Mouse (Mus musculus) neural tube, embryonic 14.5 days (tissue): ENCODE measurements at regions not wholly inside any gene's neighbourhood (a gene's known extent, or its start where the extent isn't known, plus 50 kb on each side); places are given as distances from the start of the nearest gene placed in this dataset.

Source experiments
- ATAC-seq: fragments of 200-750 bp; cut with Nextera tagmentation; 2 replicates; pipeline ENCODE4 v1.8.0; 2017; ENCODE audit warnings: low read depth, mild to moderate bottlenecking, moderate TSS enrichment, moderate library complexity
- H3K27ac ChIP-seq: fragments of 300-500 bp; sonication (generic); 2 replicates; pipeline ENCODE4 v1.5.1; 2014; ENCODE audit warnings: low read depth, mild to moderate bottlenecking, control low read depth, low read length, moderate library complexity, mixed read lengths
- H3K27me3 ChIP-seq: fragments of 300-500 bp; sonication (generic); 2 replicates; pipeline ENCODE4 v1.6.1; 2014; ENCODE audit warnings: low read length; ENCODE audit not compliant: control insufficient read depth, insufficient read depth
- H3K36me3 ChIP-seq: fragments of 300-500 bp; sonication (generic); 2 replicates; pipeline ENCODE4 v1.6.1; 2014; ENCODE audit warnings: low read length, mixed read lengths; ENCODE audit not compliant: control insufficient read depth, insufficient read depth
- H3K4me1 ChIP-seq: fragments of 300-500 bp; sonication (generic); 2 replicates; pipeline ENCODE4 v1.6.1; 2014; ENCODE audit warnings: low read length; ENCODE audit not compliant: control insufficient read depth, insufficient read depth
- H3K4me2 ChIP-seq: fragments of 300-500 bp; sonication (generic); 2 replicates; pipeline ENCODE4 v1.6.1; 2014; ENCODE audit warnings: mild to moderate bottlenecking, low read depth, low read length, control low read depth
- H3K4me3 ChIP-seq: fragments of 300-500 bp; sonication (generic); 2 replicates; pipeline ENCODE4 v1.5.1; 2014; ENCODE audit warnings: low read depth, low read length, control low read depth, mixed read lengths
- H3K9ac ChIP-seq: fragments of 300-500 bp; sonication (generic); replicated peaks from 2 replicates; pipeline ENCODE4 v1.6.1; 2014; ENCODE audit warnings: low read depth, mild to moderate bottlenecking, control low read depth, low read length, mixed read lengths
- H3K9me3 ChIP-seq: fragments of 300-500 bp; sonication (generic); 2 replicates; pipeline ENCODE4 v1.6.1; 2016; ENCODE audit warnings: low read length; ENCODE audit not compliant: control insufficient read depth
- WGBS: fragments of 180-500 bp; shearing (Covaris S2); extraction: QIAGEN DNeasy Blood & Tissue Kit; methylation state at CpG from one replicate; pipeline ENCODE4 v1.1.7; 2014; 5-methylcytosine and 5-hydroxymethylcytosine counted together

DNA sequence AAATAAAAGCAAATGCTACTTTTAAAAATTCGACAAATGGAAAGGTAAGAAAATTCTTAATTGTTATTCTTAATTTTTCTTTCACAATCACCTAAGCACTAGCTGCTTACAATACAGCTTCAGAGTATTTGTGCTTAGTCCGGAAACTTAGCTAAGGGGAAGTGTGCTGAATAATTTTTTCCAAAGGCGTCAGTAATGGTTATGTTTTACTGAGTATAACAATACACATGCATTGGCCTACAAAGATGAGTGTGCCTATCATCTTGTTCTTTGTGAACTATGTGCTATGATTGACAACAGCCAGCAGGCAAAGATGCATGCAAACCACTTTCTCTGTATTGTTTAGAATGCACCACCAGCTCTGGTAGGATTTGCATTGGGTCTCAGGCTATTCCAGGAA lies 548.5 kb upstream of the Tle4 start:
- 93% methylated on average over 3 of the region's 3 CpGs for WGBS
- no peaks in the 10 kb centered on the region for H3K36me3 ChIP-seq
- H3K9me3 ChIP-seq, result no peaks in the 10 kb centered on the region
- H3K4me2 ChIP-seq, result no peak overlapping the region
- ATAC-seq, result no peak
- H3K4me1 ChIP-seq, result no peaks in the 10 kb centered on the region
- H3K27ac ChIP-seq, result no peak overlapping the region
- no peaks in the 10 kb centered on the region for H3K27me3 ChIP-seq
- no peak overlapping the region for H3K9ac ChIP-seq
- no peak overlapping the region for H3K4me3 ChIP-seq

DNA sequence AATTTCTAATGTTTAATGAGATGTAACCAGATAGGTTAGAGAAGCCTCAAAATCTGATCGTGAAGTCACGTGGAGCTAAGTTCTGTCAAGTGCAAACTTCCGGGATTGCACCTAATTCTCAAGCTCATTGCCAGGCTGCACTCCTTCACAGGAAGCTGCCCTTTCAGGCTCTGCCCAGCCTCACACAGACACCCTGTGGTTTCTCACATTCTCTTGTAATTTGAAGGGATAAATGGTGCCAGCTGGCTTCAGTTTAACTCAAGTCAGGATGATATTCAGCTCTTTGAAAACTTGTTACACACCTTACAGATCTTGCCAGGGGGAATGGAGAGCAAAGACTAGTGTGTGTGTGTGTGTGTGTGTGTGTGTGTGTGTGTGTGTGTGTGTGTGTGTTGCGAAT lies 529.3 kb upstream of the Tle4 start:
- WGBS, result 64% methylated on average over 4 of the region's 4 CpGs
- Histone ChIP-seq H3K9ac (no peak overlapping the region), H3K27me3 (no peaks in the 10 kb centered on the region), H3K9me3 (no peaks in the 10 kb centered on the region), H3K4me2 (no peak overlapping the region), H3K27ac (no peak overlapping the region), H3K4me1 (no peaks in the 10 kb centered on the region), H3K4me3 (no peak overlapping the region), H3K36me3 (no peaks in the 10 kb centered on the region)
- ATAC-seq, result no peak

- no peak for ATAC-seq
- Histone ChIP-seq H3K4me1 (no peaks in the 10 kb centered on the region), H3K4me2 (no peak overlapping the region), H3K27me3 (no peaks in the 10 kb centered on the region), H3K27ac (no peak overlapping the region), H3K4me3 (no peak overlapping the region), H3K36me3 (no peaks in the 10 kb centered on the region), H3K9me3 (no peaks in the 10 kb centered on the region), H3K9ac (no peak overlapping the region)
- WGBS, result 59% methylated on average over 4 of the region's 4 CpGs
These were observed 510.7 kb upstream of the Tle4 start for GRCm38 (mm10) chr19:15108441-15109026.

DNA sequence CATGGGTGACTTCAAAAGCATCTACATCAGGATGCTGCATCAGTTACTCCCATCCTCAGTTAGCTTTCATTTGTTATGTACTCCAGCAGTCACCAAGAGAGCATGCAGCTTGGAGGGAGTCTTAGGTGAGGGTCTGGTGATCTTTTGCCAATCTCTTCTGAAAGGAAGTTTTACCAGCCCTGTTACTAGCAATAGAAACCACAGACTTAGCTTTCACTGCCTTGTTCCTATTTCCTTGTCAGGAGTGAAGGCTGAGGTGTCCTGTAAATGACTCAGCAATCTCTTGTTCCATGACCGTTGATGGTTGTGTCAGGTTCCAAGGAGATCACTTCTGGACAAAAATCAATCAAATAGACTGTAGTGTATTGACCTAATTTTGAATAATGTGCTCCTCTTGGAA lies 497.2 kb upstream of the Tle4 start:
- ATAC-seq, result no peak
- H3K4me2 ChIP-seq, result no peak overlapping the region
- H3K36me3 ChIP-seq, result no peaks in the 10 kb centered on the region
- H3K9ac ChIP-seq, result no peak overlapping the region
- WGBS, result 79% methylated on average over 1 of the region's 1 CpGs
- H3K27ac ChIP-seq, result no peak overlapping the region
- H3K27me3 ChIP-seq, result no peaks in the 10 kb centered on the region
- H3K4me3 ChIP-seq, result no peak overlapping the region
- no peaks in the 10 kb centered on the region for H3K9me3 ChIP-seq
- H3K4me1 ChIP-seq, result no peaks in the 10 kb centered on the region

DNA sequence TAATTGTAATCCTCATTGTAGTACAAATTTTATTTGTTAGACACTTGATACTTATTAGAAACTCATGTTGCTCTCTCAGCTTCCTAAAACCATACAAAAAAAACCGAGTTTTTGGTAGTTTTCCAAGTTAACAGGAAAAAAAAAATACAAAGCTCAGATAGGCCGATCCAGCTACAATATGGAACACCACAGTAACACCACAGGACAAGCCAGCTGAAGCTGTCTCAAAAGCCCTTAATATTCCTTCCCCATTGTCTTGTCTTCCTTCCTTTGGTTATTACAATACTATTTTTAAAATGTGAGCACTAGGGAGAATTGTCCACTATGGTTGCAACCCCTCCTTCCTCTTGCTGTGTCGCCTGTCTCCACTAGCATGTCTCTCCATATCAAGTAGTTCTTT lies 495.7 kb upstream of the Tle4 start:
- Histone ChIP-seq H3K4me1 (no peaks in the 10 kb centered on the region), H3K9ac (no peak overlapping the region), H3K27ac (no peak overlapping the region), H3K27me3 (no peaks in the 10 kb centered on the region), H3K4me2 (no peak overlapping the region), H3K4me3 (no peak overlapping the region), H3K36me3 (no peaks in the 10 kb centered on the region), H3K9me3 (no peaks in the 10 kb centered on the region)
- ATAC-seq, result no peak
- WGBS, result 79% methylated on average over 3 of the region's 3 CpGs

GRCm38 (mm10) chr19:15080638-15081037 lies 482.8 kb upstream of the Tle4 start:
- H3K36me3 ChIP-seq, result no peaks in the 10 kb centered on the region
- ATAC-seq, result no peak
- H3K9me3 ChIP-seq, result no peaks in the 10 kb centered on the region
- no peak overlapping the region for H3K27ac ChIP-seq
- no peak overlapping the region for H3K9ac ChIP-seq
- 88% methylated on average over 4 of the region's 4 CpGs for WGBS
- H3K4me1 ChIP-seq, result no peaks in the 10 kb centered on the region
- no peak overlapping the region for H3K4me2 ChIP-seq
- no peaks in the 10 kb centered on the region for H3K27me3 ChIP-seq
- H3K4me3 ChIP-seq, result no peak overlapping the region

DNA sequence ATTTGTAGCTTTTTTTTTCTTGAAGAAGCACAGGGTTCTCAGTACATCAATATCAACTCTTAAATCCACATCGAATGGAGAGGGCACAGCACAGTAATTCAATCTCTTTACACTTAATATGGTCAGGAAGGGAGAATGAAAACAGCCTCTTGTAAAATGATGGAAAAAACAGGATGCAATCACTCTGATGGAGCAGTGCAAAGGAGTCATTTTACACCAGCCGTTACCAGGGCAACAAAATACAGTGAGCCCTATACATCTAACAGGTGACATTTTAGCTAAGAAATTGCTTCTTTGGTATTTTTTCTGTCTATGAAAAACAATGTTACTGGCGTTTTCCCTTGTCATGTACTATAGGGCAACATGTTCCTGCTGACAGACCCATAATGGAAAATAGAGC lies 459.9 kb upstream of the Tle4 start:
- H3K9ac ChIP-seq, result no peak overlapping the region
- no peak for ATAC-seq
- WGBS, result 76% methylated on average over 3 of the region's 3 CpGs
- no peak overlapping the region for H3K4me3 ChIP-seq
- no peaks in the 10 kb centered on the region for H3K9me3 ChIP-seq
- no peaks in the 10 kb centered on the region for H3K36me3 ChIP-seq
- H3K4me2 ChIP-seq, result no peak overlapping the region
- 0 out of 2 replicates have a peak, but pooled peaks cover 4% of the 10 kb centered on the region for H3K4me1 ChIP-seq
- H3K27ac ChIP-seq, result no peak overlapping the region
- no peaks in the 10 kb centered on the region for H3K27me3 ChIP-seq

GRCm38 (mm10) chr19:15053582-15054141 lies 455.8 kb upstream of the Tle4 start:
- 0 out of 2 replicates have a peak, but pooled peaks cover 4% of the 10 kb centered on the region for H3K4me1 ChIP-seq
- no peak overlapping the region for H3K4me3 ChIP-seq
- no peaks in the 10 kb centered on the region for H3K36me3 ChIP-seq
- 24% methylated on average over 3 of the region's 3 CpGs for WGBS
- H3K9ac ChIP-seq, result no peak overlapping the region
- no peaks in the 10 kb centered on the region for H3K27me3 ChIP-seq
- H3K4me2 ChIP-seq, result no peak overlapping the region
- H3K27ac ChIP-seq, result no peak overlapping the region
- no peaks in the 10 kb centered on the region for H3K9me3 ChIP-seq
- ATAC-seq, result peak; percentile 61; the same call in 1 of the 2 replicates

- no peak overlapping the region for H3K27ac ChIP-seq
- 49% methylated on average over 10 of the region's 10 CpGs for WGBS
- ATAC-seq, result peak; percentile 51
These were observed 454.9 kb upstream of the Tle4 start for GRCm38 (mm10) chr19:15052642-15053239.

More at GRCm38 (mm10) chr19:15052642-15053239, 454.9 kb upstream of the Tle4 start:
- no peaks in the 10 kb centered on the region for H3K36me3 ChIP-seq
- H3K4me3 ChIP-seq, result no peak overlapping the region
- no peaks in the 10 kb centered on the region for H3K27me3 ChIP-seq
- H3K9ac ChIP-seq, result no peak overlapping the region
- H3K4me2 ChIP-seq, result no peak overlapping the region
- no peaks in the 10 kb centered on the region for H3K9me3 ChIP-seq
- H3K4me1 ChIP-seq, result 0 out of 2 replicates have a peak, but pooled peaks cover 4% of the 10 kb centered on the region
